Mouse (Mus musculus) yolk sac, embryonic 10.5 days (tissue): Measurements from ENCODE around the gene Eif1b.
"Not testable (repeated sequence)": the region's sequence is repeated elsewhere in the genome, so short reads cannot be mapped to it uniquely, and the experiment has no call there.

Experiments used
- DNase-seq: peaks from one replicate; pipeline ENCODE4 v3.0.0-alpha.2; 2017; ENCODE audit warnings: low spot score

Gene Eif1b

GRCm38 (mm10) chr9:120521161-120521560 is 29.1 kb downstream of the Eif1b start:
- DNase-seq: no peak

- no peak for DNase-seq
Observed at GRCm38 (mm10) chr9:120527270-120527669, 35.2 kb downstream of the Eif1b start.

GRCm38 (mm10) chr9:120527919-120528318 is 35.9 kb downstream of the Eif1b start:
- DNase-seq: no peak

GRCm38 (mm10) chr9:120528815-120529510 is 36.9 kb downstream of the Eif1b start:
- no peak for DNase-seq

- DNase-seq: peak; percentile 64
Observed at GRCm38 (mm10) chr9:120530471-120530870, 38.4 kb downstream of the Eif1b start.

- DNase-seq: no peak
Observed at GRCm38 (mm10) chr9:120532062-120532461, 40.0 kb downstream of the Eif1b start.

GRCm38 (mm10) chr9:120532691-120533090 is 40.7 kb downstream of the Eif1b start:
- DNase-seq: no peak

GRCm38 (mm10) chr9:120533446-120533950 is 41.5 kb downstream of the Eif1b start:
- not testable (repeated sequence) for DNase-seq

- DNase-seq: peak; percentile 50
Observed at GRCm38 (mm10) chr9:120539662-120540251, 47.7 kb downstream of the Eif1b start, which contains the start of gene Entpd3. TSS of gene Entpd3 (plus strand) at chr9:120539818.

GRCm38 (mm10) chr9:120541411-120541810 is 49.4 kb downstream of the Eif1b start:
- DNase-seq: peak; percentile 54

GRCm38 (mm10) chr9:120542241-120542640 is 50.2 kb downstream of the Eif1b start:
- DNase-seq: no peak
